Mouse (Mus musculus) cerebellum, postnatal 36 days (tissue): ENCODE measurements at regions not wholly inside any gene's neighbourhood (a gene's known extent, or its start where the extent isn't known, plus 50 kb on each side); places are given as distances from the start of the nearest gene placed in this dataset.

Source experiments
- DNase-seq, 2 experiments: peaks; one replicate each; pipeline ENCODE4 v3.0.0; 2021 to 2022; ENCODE audit warnings: mixed read lengths in 2 of 2

DNA sequence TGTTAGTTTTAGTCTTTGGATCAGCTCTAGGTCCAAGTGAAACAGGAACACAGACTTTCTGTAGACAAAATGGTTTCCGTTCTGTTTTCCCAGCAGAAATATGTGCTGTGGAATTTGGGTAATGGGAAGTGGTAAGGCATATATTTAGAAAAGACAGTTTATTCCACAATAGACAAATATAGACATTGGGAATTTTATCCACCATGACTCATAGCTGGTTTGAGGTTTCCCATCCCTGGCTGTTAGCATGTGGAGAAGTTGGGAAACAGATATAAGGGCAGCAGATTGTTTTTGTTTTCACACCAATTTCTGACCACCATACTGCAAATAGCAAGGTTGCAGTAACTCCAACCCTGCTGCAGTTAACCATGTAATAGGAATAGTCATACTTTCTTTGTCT is 385.0 kb upstream of the Adam34 start:
- no peak for DNase-seq

GRCm38 (mm10) chr8:44093491-44093890 is 383.6 kb upstream of the Adam34 start:
- DNase-seq = no peak

- no peak for DNase-seq
These were observed 372.2 kb upstream of the Adam34 start for GRCm38 (mm10) chr8:44082057-44082456.

DNA sequence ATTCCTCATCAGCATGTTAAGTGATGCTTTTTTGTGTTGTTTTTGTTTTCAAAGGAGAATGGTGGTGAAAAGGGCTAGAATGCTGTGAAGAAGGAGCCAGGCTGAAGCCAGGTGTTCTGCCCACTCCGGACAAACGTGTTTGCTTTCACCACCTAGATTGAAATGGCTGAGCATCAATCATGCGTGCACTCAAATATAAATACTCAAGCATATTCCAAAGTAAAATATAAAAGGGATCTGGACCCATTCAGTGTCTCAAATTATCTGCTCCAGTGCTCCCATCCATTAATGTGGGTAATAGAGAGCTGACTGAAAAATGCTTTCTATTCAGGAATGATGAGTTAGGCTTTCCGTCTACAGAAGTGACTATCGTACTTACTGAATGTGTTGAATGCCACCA is 349.0 kb upstream of the Adam34 start:
- DNase-seq = no peak

GRCm38 (mm10) chr8:44042572-44043355 is 332.9 kb upstream of the Adam34 start:
- DNase-seq = peak; percentile 52 to 56

DNA sequence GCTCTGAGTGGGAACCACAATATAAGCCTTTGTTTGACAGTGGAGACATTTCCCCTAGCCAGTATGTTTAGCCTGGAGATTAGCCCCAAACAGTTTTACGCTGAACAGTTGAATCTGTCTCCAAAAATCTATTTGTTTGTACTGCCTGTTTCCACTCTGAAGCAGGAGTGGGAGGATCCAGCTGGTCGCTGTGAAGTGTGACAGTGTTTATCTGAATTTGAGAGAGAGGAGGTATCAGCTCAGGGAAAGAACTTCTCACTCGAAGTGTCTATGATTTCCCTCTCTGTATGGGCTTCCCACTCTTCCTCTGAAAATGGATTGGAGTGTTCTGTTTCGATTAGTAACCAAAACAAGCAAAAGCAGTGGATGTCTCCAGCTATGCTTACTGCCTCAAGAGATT is 324.4 kb upstream of the Adam34 start:
- no peak for DNase-seq

GRCm38 (mm10) chr8:44031376-44031775 is 321.5 kb upstream of the Adam34 start:
- DNase-seq = no peak

GRCm38 (mm10) chr8:44030972-44031371 is 321.1 kb upstream of the Adam34 start:
- DNase-seq = no peak

DNA sequence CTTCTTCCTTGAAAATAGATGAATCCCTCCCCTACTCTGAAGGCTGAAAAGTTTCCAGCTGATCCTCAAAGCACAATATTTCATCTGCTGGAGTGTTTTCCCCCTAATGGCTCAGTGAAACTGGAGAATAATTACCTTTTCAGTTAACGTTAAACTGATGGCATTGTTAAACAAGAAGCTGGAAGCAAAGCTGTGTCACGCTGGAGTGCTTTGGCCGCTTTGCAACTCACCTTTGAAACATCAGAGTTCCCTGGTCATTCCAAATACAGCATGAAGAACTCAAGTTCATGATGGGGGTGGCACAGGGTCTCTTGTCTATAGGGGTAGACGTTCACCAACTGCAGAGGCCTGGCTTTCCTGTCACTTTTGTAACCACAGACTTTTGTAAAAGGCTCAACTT is 317.9 kb upstream of the Adam34 start:
- no peak for DNase-seq

- peak; percentile 54 to 55 for DNase-seq
These were observed 316.1 kb upstream of the Adam34 start for GRCm38 (mm10) chr8:44025926-44026325.

GRCm38 (mm10) chr8:44024028-44024427 is 314.2 kb upstream of the Adam34 start:
- DNase-seq = no peak
